Comparison of ENCODE assay signal across 15 mouse cellular contexts in genomic region chr1:151178505-151179083, GRCm38 (mm10). TPM values are rescaled to one million over a fixed set of nuclear protein-coding genes. Genes with fewer than 3 reads are reported as not detected.
DNase-seq lines count a peak whose midpoint lies in the region; ATAC-seq and TF ChIP-seq lines count a peak whose summit lies in the region.
"Had no signal": no experiment of that assay in that cellular context is flagged by ENCODE, and none has a peak within 500 bp of the region (broad histone marks: within the 10 kb centered on the region; RNA-seq: fewer than 3 reads in every experiment).

No protein-coding gene starts in this region.

- H3K4me3 ChIP-seq in heart, embryonic 10.5 days: no peak overlapping the region
- no peak overlapping the region for H3K4me3 ChIP-seq in heart, adult 2 months
- no peak overlapping the region for H3K4me3 ChIP-seq in liver, postnatal 0 days (ENCODE audit: low read depth, low read length)

- no peak for TF ChIP-seq EP300 in heart, adult 2 months (IDR thresholded peaks at IDR 0.05; ENCODE audit: insufficient read depth, low read depth, low read length)
- TF ChIP-seq EP300 in liver, postnatal 0 days (IDR thresholded peaks at IDR 0.05; ENCODE audit: low read depth): no peak

- peak overlapping the region; percentile 56; the same call in 1 of the 2 replicates for H3K27ac ChIP-seq in heart, embryonic 10.5 days
- no peak overlapping the region for H3K27ac ChIP-seq in heart, adult 2 months
- 0 out of 2 replicates have a peak overlapping the region, but pooled peaks have one; percentile 80 for H3K27ac ChIP-seq in liver, postnatal 0 days (ENCODE audit: low read depth)
- H3K27ac ChIP-seq: limb, embryonic 15.5 days had no signal

- H3K4me1 ChIP-seq in heart, embryonic 10.5 days: peaks cover 20% of the 10 kb centered on the region
- H3K4me1 ChIP-seq in heart, adult 2 months (ENCODE audit: control insufficient read depth, insufficient read depth, low read length): no peaks in the 10 kb centered on the region
- H3K4me1 ChIP-seq in liver, postnatal 0 days (ENCODE audit: insufficient read depth): peaks cover 19% of the 10 kb centered on the region

- H3K27me3 ChIP-seq in heart, embryonic 10.5 days (ENCODE audit: insufficient read depth, poor library complexity, severe bottlenecking): no peaks in the 10 kb centered on the region
- no peaks in the 10 kb centered on the region for H3K27me3 ChIP-seq in heart, adult 2 months (ENCODE audit: control insufficient read depth, insufficient read depth, low read length)
- H3K27me3 ChIP-seq in liver, postnatal 0 days (ENCODE audit: insufficient read depth, low read length): no peaks in the 10 kb centered on the region
- H3K27me3 ChIP-seq: limb, embryonic 15.5 days; Patski had no signal

- H3K9me3 ChIP-seq in heart, embryonic 10.5 days: no peaks in the 10 kb centered on the region
- H3K9me3 ChIP-seq in liver, postnatal 0 days (ENCODE audit: low read length): no peaks in the 10 kb centered on the region
- H3K9me3 ChIP-seq: limb, embryonic 15.5 days had no signal

- no peaks in the 10 kb centered on the region for H3K36me3 ChIP-seq in heart, embryonic 10.5 days
- H3K36me3 ChIP-seq in heart, adult 2 months (ENCODE audit: control insufficient read depth, insufficient read depth, low read length): no peaks in the 10 kb centered on the region
- no peaks in the 10 kb centered on the region for H3K36me3 ChIP-seq in liver, postnatal 0 days (replicated peaks; ENCODE audit: insufficient read depth, low read length)
- H3K36me3 ChIP-seq: limb, embryonic 15.5 days had no signal

- no peak overlapping the region for H3K9ac ChIP-seq in heart, adult 2 months (ENCODE audit: low read depth, low read length)
- H3K9ac ChIP-seq in liver, postnatal 0 days (replicated peaks): no peak overlapping the region
- H3K9ac ChIP-seq: limb, embryonic 15.5 days had no signal

- H3K79me2 ChIP-seq in heart, adult 2 months (replicated peaks; ENCODE audit: control insufficient read depth, insufficient read depth, low read length): no peaks in the 10 kb centered on the region

- no peak for TF ChIP-seq CTCF in heart, adult 2 months (IDR thresholded peaks at IDR 0.05)
- no peak for TF ChIP-seq CTCF in liver, postnatal 0 days (IDR thresholded peaks at IDR 0.05; ENCODE audit: low read depth)

- no peak for TF ChIP-seq POLR2A in heart, adult 2 months (IDR thresholded peaks at IDR 0.05; ENCODE audit: insufficient read depth, low read depth, low read length)

- intact Hi-C loops in heart, adult 2 months (cut with DNase I): no loop called here

- no peak for DNase-seq in heart, embryonic 10.5 days (ENCODE audit: low spot score)
- DNase-seq in heart, adult 2 months: no peak
- DNase-seq in retina, embryonic 14.5 days (ENCODE audit: low spot score): peak; percentile 64
- DNase-seq in retina, postnatal 1 day: no peak
- DNase-seq in liver, postnatal 0 days: no peak
- DNase-seq in gastrocnemius, postnatal 25 days: no peak
- DNase-seq in adrenal gland, postnatal 10 days: no peak
- no peak for DNase-seq in urinary bladder, adult 18-20 months (ENCODE audit: low spot score in 2 of 2)

- no peak for ATAC-seq in liver, postnatal 0 days
- ATAC-seq: Patski had no signal

- 67% methylated on average over 2 of the region's 2 CpGs for WGBS in heart, embryonic 10.5 days
- 88% methylated on average over 2 of the region's 2 CpGs for WGBS in heart, adult 2 months
- 84% methylated on average over 2 of the region's 2 CpGs for WGBS in liver, postnatal 0 days (ENCODE audit: insufficient replicate concordance)

- H3K4me2 ChIP-seq in liver, postnatal 0 days (ENCODE audit: low read depth, low read length): no peak overlapping the region; the same call in 1 of the 2 replicates

RNA-seq across cellular contexts. Expression of gene Gm47985, which starts 3.7 kb away (rescaled TPM):
- 0.93 and 1.5 TPM in 2 replicates for polyA plus RNA-seq in heart, embryonic 10.5 days (2016; fragmentation: Nextera tagmentation; extraction: Ambion mirVana)
- under 1 TPM; 0.29 to 0.80 TPM for total RNA-seq in heart, adult 2 months (2021)
- 1.1 and 3.2 TPM in 2 replicates for polyA plus RNA-seq in heart, adult 2 months (2012; rRNA removed)
- 0.60 and 0.67 TPM in 2 replicates for polyA plus RNA-seq in liver, postnatal 0 days (2015; fragmentation: Nextera tagmentation; extraction: Ambion mirVana)
- total RNA-seq in gastrocnemius, postnatal 25 days (2021): not detected
- total RNA-seq in adrenal gland, postnatal 10 days (2021): not detected
- total RNA-seq: layer of hippocampus, postnatal 25 days had no signal
- polyA plus RNA-seq: erythroblast, embryonic 14.5 days; limb, embryonic 15.5 days; Patski had no signal

RNA-seq across cellular contexts. Expression of gene Gm8947, which starts 13.6 kb away (rescaled TPM):
- polyA plus RNA-seq in heart, embryonic 10.5 days (2016; fragmentation: Nextera tagmentation; extraction: Ambion mirVana): 0.46 and 0.51 TPM in 2 replicates
- total RNA-seq in heart, adult 2 months (2021): not detected
- polyA plus RNA-seq in heart, adult 2 months (2012; rRNA removed): 0.15 TPM in 1 of 2 replicates, not detected in the other
- 0.28 and 0.37 TPM in 2 replicates for polyA plus RNA-seq in liver, postnatal 0 days (2015; fragmentation: Nextera tagmentation; extraction: Ambion mirVana)
- total RNA-seq in gastrocnemius, postnatal 25 days (2021): under 1 TPM in 1 of 2 experiments, not detected in 1; 0.26 TPM
- not detected for total RNA-seq in adrenal gland, postnatal 10 days (2021)
- total RNA-seq: layer of hippocampus, postnatal 25 days had no signal
- polyA plus RNA-seq: erythroblast, embryonic 14.5 days; limb, embryonic 15.5 days; Patski had no signal

RNA-seq across cellular contexts. Expression of gene Gm47995, which starts 19.7 kb away (rescaled TPM):
- polyA plus RNA-seq in heart, embryonic 10.5 days (2016; fragmentation: Nextera tagmentation; extraction: Ambion mirVana): 0.33 and 0.62 TPM in 2 replicates
- total RNA-seq in heart, adult 2 months (2021): not detected
- polyA plus RNA-seq in heart, adult 2 months (2012; rRNA removed): 0.53 TPM in 1 of 2 replicates, not detected in the other
- 0.26 and 0.31 TPM in 2 replicates for polyA plus RNA-seq in liver, postnatal 0 days (2015; fragmentation: Nextera tagmentation; extraction: Ambion mirVana)
- total RNA-seq in gastrocnemius, postnatal 25 days (2021): not detected
- total RNA-seq in adrenal gland, postnatal 10 days (2021): not detected
- total RNA-seq: layer of hippocampus, postnatal 25 days; megakaryocyte progenitor cell, adult 5-6 weeks had no signal
- polyA plus RNA-seq: erythroblast, embryonic 14.5 days; Patski had no signal

RNA-seq across cellular contexts. Expression of gene 3110040M04Rik, which starts 25.3 kb away (rescaled TPM):
- 0.55 TPM in 1 of 2 replicates, not detected in the other for polyA plus RNA-seq in heart, embryonic 10.5 days (2016; fragmentation: Nextera tagmentation; extraction: Ambion mirVana)
- not detected for total RNA-seq in heart, adult 2 months (2021)
- polyA plus RNA-seq in heart, adult 2 months (2012; rRNA removed): not detected in 2 replicates
- 0.28 TPM in 1 of 2 replicates, not detected in the other for polyA plus RNA-seq in liver, postnatal 0 days (2015; fragmentation: Nextera tagmentation; extraction: Ambion mirVana)
- not detected for total RNA-seq in gastrocnemius, postnatal 25 days (2021)
- total RNA-seq in adrenal gland, postnatal 10 days (2021): not detected
- total RNA-seq: layer of hippocampus, postnatal 25 days; megakaryocyte progenitor cell, adult 5-6 weeks had no signal
- polyA plus RNA-seq: C2C12; gonadal fat pad, adult 2 months; limb, embryonic 15.5 days; Patski had no signal

RNA-seq across cellular contexts. Expression of gene Gm47996, which starts 31.3 kb away (rescaled TPM):
- polyA plus RNA-seq in heart, embryonic 10.5 days (2016; fragmentation: Nextera tagmentation; extraction: Ambion mirVana): 0.18 TPM in 1 of 2 replicates, not detected in the other
- total RNA-seq in heart, adult 2 months (2021): not detected
- not detected in 2 replicates for polyA plus RNA-seq in heart, adult 2 months (2012; rRNA removed)
- 0.12 and 0.20 TPM in 2 replicates for polyA plus RNA-seq in liver, postnatal 0 days (2015; fragmentation: Nextera tagmentation; extraction: Ambion mirVana)
- total RNA-seq in gastrocnemius, postnatal 25 days (2021): under 1 TPM in 1 of 2 experiments, not detected in 1; 0.35 TPM
- not detected for total RNA-seq in adrenal gland, postnatal 10 days (2021)
- total RNA-seq: layer of hippocampus, postnatal 25 days; megakaryocyte progenitor cell, adult 5-6 weeks had no signal
- polyA plus RNA-seq: C2C12; erythroblast, embryonic 14.5 days; Patski had no signal
